Comparison of ENCODE assay signal across 8 mouse cellular contexts in the genomic region with DNA sequence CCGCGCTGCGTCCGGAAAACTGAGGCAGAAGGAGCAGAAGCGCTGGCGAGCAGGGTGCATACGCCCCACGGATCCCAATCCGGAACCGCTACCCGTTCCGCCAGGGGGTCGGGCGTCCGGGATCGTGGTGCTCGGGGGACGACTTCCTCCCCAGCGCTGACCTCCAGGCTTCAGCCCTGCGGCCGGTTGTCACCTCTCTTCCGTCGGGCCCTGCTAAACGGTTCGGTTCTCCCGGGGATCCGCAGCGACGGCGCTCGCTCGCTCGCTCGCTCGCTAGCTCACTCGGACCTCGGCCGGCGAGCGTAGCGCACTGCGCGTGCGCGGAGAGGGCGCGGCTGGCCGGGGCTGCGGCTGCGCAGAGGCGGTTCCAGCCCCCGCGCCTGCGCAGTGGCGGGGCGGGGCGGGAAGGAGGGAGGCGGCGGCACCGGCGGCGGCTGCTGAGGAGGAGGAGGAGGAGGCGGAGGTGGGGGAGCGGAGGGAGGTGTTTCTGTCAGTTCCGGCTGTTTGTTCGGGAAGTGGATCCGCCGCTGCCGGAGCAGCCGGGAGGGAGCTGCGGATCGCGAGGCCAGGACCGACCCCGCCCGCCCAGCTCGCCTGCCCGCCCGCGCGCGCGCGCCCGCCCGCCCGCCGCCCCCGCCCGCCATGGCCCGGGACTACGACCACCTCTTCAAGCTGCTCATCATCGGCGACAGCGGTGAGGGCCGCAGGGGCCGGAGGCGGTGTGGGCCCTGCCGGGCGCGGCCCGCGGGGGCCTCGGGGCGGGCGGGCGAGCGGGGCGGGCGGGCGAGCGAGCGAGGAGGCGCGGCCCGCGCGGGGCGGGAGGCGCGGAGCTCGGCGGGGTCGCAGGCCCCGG. TPM values are rescaled to one million over a fixed set of nuclear protein-coding genes. Genes with fewer than 3 reads are reported as not detected.
DNase-seq lines count a peak whose midpoint lies in the region; ATAC-seq and TF ChIP-seq lines count a peak whose summit lies in the region.

A gene (plus strand): TSS at position 404 of the 853 bp plus-strand sequence.

- H3K4me2 ChIP-seq in hindbrain, embryonic 14.5 days (replicated peaks), result peak within 1 kb of the TSS; percentile 88

- no peaks in the 10 kb centered on the region for H3K27me3 ChIP-seq in Patski
- H3K27me3 ChIP-seq in hindbrain, embryonic 14.5 days (ENCODE audit: control insufficient read depth, insufficient read depth, low read length), result no peaks in the 10 kb centered on the region

- POLR2A ChIA-PET in Patski (lab: Charles Lee), result interaction anchor here (0.6 to 1.9 kb wide), 10 partner anchors 9 to 151 kb away, joined by 3 to 7 read pairs (median 4); a partner anchor contains a TSS

- WGBS in hindbrain, embryonic 14.5 days, result under 1% methylated on average over 65 of the region's 125 CpGs

- peak; percentile 38 for DNase-seq in Patski (ENCODE audit: low read depth, low spot score)
- DNase-seq in cerebellum, postnatal 14 days, result peak; percentile 94 to 97
- peak; percentile 67 to 78 for DNase-seq in frontal cortex, postnatal 25 days (ENCODE audit: low spot score in 2 of 2)
- DNase-seq in hindbrain, embryonic 14.5 days (ENCODE audit: low spot score), result peak; percentile 99
- peak; percentile 92 to 96 for DNase-seq in layer of hippocampus, postnatal 36 days
- peak; percentile 94 for DNase-seq in lung, postnatal 36 days
- peak; percentile 94 for DNase-seq in retina, postnatal 1 day
- peak; percentile 87 to 93 for DNase-seq in urinary bladder, adult 18-20 months (ENCODE audit: low spot score in 2 of 2)

- H3K4me1 ChIP-seq in hindbrain, embryonic 14.5 days (replicated peaks; ENCODE audit: control insufficient read depth, insufficient read depth, low read length), result peaks cover 26% of the 10 kb centered on the region

- peak within 1 kb of the TSS; percentile 91 for H3K27ac ChIP-seq in hindbrain, embryonic 14.5 days

- in situ Hi-C loops in Patski (cut with MboI; ENCODE audit: low pct_unique_long_range_greater_than_20kb), result no loop called here

- H3K9ac ChIP-seq in hindbrain, embryonic 14.5 days, result peak within 1 kb of the TSS; percentile 86

- H3K4me3 ChIP-seq in hindbrain, embryonic 14.5 days (replicated peaks; ENCODE audit: low read length), result peak within 1 kb of the TSS; percentile 80

- H3K9me3 ChIP-seq in hindbrain, embryonic 14.5 days (ENCODE audit: control insufficient read depth, low read length), result no peaks in the 10 kb centered on the region

- no peak for TF ChIP-seq CTCF in Patski (IDR thresholded peaks at IDR 0.05)

- CTCF ChIA-PET in Patski (lab: Charles Lee), result interaction anchor here (1.3 kb wide), 1 partner anchor 16 kb away, joined by 4 read pairs; no protein-coding TSS in a partner anchor

- ATAC-seq in Patski, result peak; percentile 73
- peak; percentile 83 for ATAC-seq in hindbrain, embryonic 14.5 days (ENCODE audit: low FRiP score)

- H3K36me3 ChIP-seq in hindbrain, embryonic 14.5 days (replicated peaks; ENCODE audit: control insufficient read depth, insufficient read depth), result no peaks in the 10 kb centered on the region; the same call in 1 of the 2 replicates

RNA-seq across cellular contexts. Expression of the gene that starts here (rescaled TPM):
- polyA plus RNA-seq in Patski (2021), result 107 TPM
- polyA plus RNA-seq in hindbrain, embryonic 14.5 days (2014; fragmentation: Nextera tagmentation; extraction: Ambion mirVana), result 23.3 and 27.7 TPM in 2 replicates
- 10 to 100 TPM; 88.7 to 89.0 TPM for total RNA-seq in layer of hippocampus, postnatal 36 days (2021)

Comparison
In these comparisons a context has a peak if more than half of its experiments do, and no peak if none do; other contexts are left out.
1. Peak in every context shown above with its lines: DNase-seq, ATAC-seq, H3K4me3 ChIP-seq and H3K27ac ChIP-seq.
2. DNase-seq: peak in every context shown above with its lines; median percentile 99 in hindbrain, embryonic 14.5 days; 96 in cerebellum, postnatal 14 days; 94 in layer of hippocampus, postnatal 36 days; 94 in lung, postnatal 36 days; 94 in retina, postnatal 1 day; 90 in urinary bladder, adult 18-20 months; 72 in frontal cortex, postnatal 25 days; 38 in Patski.